Mouse (Mus musculus) lung, adult 2 months (tissue): ENCODE measurements around the gene Metap1d.

Experiments used
- CTCF ChIP-seq: fragments of 200-500 bp; IDR thresholded peaks from 2 replicates; pipeline ENCODE4 v1.5.1; 2011; ENCODE audit warnings: mild to moderate bottlenecking, low read length, control low read depth; ENCODE audit not compliant: insufficient read depth
- POLR2A ChIP-seq: fragments of 200-500 bp; IDR thresholded peaks from 2 replicates; pipeline ENCODE4 v1.6.1; 2011; ENCODE audit warnings: low read depth, mild to moderate bottlenecking, control low read depth, low read length, borderline replicate concordance; ENCODE audit errors: extremely low read depth

GRCm38 (mm10) chr2:71435440-71435839 lies 17.6 kb upstream of the Metap1d start:
- TF ChIP-seq CTCF (no peak), POLR2A (no peak)
